Mouse (Mus musculus) kidney, adult 10 weeks (tissue): Measurements from ENCODE around the gene Fancm. TPM values are rescaled to one million over a fixed set of nuclear protein-coding genes. Genes with fewer than 3 reads are reported as not detected.

Experiments
- polyA plus RNA-seq: library from polyadenylated mRNA; stranded (reverse); fragments of 350-450 nt; fragmentation: Illumina TruSeq; extraction: RNeasy Lipid Tissue Mini Kit (QIAGEN cat#74804); gene quantifications from one replicate; pipeline ENCODE4 v1.2.3, GENCODE M21; 2014; ENCODE audit warnings: low read depth, low replicate concordance

Fancm gene
- 7.1 TPM for polyA plus RNA-seq

GRCm38 (mm10) chr12:65075085-65075732, at the start of gene Fancm:
Gene Fancm, plus strand, starts transcription at chr12:65075603.

GRCm38 (mm10) chr12:65036190-65036870, 39.1 kb upstream of the Fancm start, which contains the start of gene Prpf39:
Gene Prpf39, plus strand, starts transcription at chr12:65036333.

GRCm38 (mm10) chr12:65073611-65074178, 1.7 kb upstream of the Fancm start, which contains the start of gene Fkbp3:
Gene Fkbp3, minus strand, starts transcription at chr12:65074007.

GRCm38 (mm10) chr12:65172021-65172951, 96.9 kb downstream of the Fancm start, which contains the start of gene Mis18bp1:
Gene Mis18bp1, minus strand, starts transcription at chr12:65172604.

Other genes starting within 250 kb of the Fancm start
- 14.9 TPM for gene Gm527, start 157.7 kb upstream of the Fancm start, polyA plus RNA-seq
- 16.7 TPM for gene Klhl28, start 110.1 kb upstream of the Fancm start, polyA plus RNA-seq
- gene Togaram1, start 109.8 kb upstream of the Fancm start, polyA plus RNA-seq, result 57.1 TPM
- 54.0 TPM for gene Prpf39, start 39.3 kb upstream of the Fancm start, polyA plus RNA-seq
- gene Fkbp3, start 1.6 kb upstream of the Fancm start, polyA plus RNA-seq, result 355 TPM
- 0.49 TPM for gene Mis18bp1, start 97.0 kb downstream of the Fancm start, polyA plus RNA-seq
- gene Wdr20rt, start 149.9 kb downstream of the Fancm start, polyA plus RNA-seq, result not detected